Mouse (Mus musculus) gastrocnemius, adult 18-20 months (tissue): Measurements from ENCODE around the gene Acbd7. TPM values are rescaled to one million over a fixed set of nuclear protein-coding genes. Genes with fewer than 3 reads are reported as not detected.

Source experiments
- DNase-seq: peaks from one replicate; pipeline ENCODE4 v3.0.0; 2021; ENCODE audit warnings: low spot score
- long read RNA-seq, 2 experiments: library from polyadenylated mRNA; stranded (forward); transcript quantifications; one replicate each; pipeline ENCODE4 v2.0.0; 2021
- total RNA-seq, 2 experiments: library from RNA; stranded (reverse); gene quantifications; 2 replicates each; pipeline ENCODE4 v1.2.3; 2021

Acbd7 gene
- 1 to 10 TPM in 1 of 2 experiments, under 1 TPM in 1; 0.47 to 1.1 TPM for total RNA-seq
- long read RNA-seq, experiment 1, result 0 reads
- long read RNA-seq, experiment 2, result 0 reads

GRCm38 (mm10) chr2:3335611-3336301 is at the start of gene Acbd7:
Gene Acbd7, plus strand, starts transcription at chr2:3336168.
- DNase-seq, result peak; percentile 21

- DNase-seq, result no peak
Observed at GRCm38 (mm10) chr2:3286243-3286642, 49.7 kb upstream of the Acbd7 start.

- no peak for DNase-seq
Observed at GRCm38 (mm10) chr2:3289581-3289980, 46.4 kb upstream of the Acbd7 start.

DNA sequence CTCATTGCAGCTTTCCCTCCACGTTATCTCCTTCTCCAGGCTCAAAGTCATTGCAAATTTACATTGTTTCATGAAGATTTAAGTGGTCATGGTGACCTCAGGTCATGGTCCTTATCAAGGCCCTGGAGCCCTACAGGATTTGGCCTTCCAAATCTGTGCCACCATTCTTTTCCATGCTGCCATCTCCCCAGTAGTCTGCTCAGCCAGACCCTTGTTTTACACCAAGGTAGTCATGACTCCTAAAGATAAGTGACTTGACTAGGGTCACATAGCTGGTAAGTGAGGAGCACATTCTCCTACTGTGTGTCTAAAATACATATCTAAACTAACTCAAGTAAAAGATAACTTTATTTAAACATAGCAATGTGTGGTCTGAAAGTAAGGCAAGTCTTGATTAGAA is 43.8 kb upstream of the Acbd7 start:
- DNase-seq, result no peak

- no peak for DNase-seq
Observed at GRCm38 (mm10) chr2:3295826-3296225, 40.1 kb upstream of the Acbd7 start.

GRCm38 (mm10) chr2:3305426-3306025 is 30.4 kb upstream of the Acbd7 start:
- no peak for DNase-seq

GRCm38 (mm10) chr2:3323132-3323531 is 12.8 kb upstream of the Acbd7 start:
- DNase-seq, result no peak

DNA sequence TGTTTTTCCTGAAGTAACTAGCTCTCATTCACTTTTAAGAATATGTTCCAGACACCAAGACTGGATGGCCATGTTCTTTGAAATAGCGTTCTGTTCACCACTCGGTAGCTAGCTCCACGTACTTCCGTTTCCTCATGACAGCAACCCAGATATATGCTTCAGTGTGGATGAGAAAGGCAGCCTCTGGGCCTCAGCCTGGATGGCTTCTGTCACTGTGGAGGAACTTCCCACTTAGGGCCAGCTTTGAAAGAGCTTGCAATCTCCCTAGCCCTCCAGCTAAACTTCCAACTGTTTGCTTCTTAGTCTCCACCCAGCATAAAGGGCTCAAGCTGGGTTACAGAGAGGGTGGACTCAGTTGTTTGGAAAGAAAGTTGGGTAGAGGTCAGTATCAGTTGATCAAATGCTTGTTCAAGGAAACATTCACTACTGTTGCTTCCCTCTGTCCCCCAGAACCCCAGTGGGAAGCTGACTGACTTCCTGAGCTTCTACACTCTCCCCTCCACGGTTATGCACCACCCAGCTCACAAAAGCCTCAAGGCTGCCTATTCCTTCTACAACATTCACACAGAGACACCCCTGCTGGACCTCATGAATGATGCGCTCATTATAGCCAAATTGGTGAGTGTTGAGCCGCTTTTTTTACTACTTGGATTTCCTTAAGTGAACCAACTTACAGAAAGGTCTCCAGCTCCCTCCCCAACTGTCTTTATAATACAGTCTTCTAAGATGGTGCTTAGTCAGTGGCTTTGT is 11.4 kb upstream of the Acbd7 start:
- DNase-seq, result no peak

DNA sequence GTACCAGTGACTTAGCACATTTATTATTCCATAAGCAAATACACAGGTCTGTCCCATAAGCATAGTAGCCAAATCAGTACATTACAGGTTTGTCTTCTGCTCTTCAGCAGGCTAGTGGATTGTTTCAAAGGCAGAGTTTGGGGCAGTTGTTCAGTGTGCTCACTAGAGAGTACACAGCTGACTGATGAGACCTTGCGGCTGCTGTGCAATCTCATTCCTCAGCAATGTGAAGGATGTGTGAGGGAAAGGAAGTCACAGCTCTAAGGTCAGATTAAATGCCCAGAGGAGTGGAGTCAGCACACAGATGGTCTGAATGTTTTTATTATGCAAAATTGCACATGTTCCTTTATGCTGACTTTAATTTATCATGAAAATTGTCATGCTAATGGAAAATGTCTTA is 9.4 kb upstream of the Acbd7 start:
- no peak for DNase-seq

DNA sequence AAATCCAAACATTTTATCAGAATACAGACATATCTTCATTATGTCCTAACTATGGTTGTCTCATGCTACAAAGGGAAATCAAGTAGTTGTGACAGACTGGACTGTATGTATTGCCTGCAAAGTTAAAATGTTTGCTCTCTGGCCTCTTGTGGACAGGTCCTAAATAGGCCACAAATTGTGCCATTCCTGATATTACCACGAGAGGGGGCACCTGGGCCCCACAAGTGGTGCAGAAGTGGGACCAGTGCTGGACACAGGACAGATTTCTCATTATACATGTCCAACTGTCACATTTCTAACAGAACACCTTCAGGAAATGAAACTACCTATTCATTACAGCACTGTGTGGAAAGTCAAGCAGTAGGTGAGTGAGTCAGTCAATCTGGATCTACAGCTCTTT is 8.6 kb upstream of the Acbd7 start:
- DNase-seq, result peak; percentile 61

- no peak for DNase-seq
Observed at GRCm38 (mm10) chr2:3331071-3331703, 4.8 kb upstream of the Acbd7 start.

DNA sequence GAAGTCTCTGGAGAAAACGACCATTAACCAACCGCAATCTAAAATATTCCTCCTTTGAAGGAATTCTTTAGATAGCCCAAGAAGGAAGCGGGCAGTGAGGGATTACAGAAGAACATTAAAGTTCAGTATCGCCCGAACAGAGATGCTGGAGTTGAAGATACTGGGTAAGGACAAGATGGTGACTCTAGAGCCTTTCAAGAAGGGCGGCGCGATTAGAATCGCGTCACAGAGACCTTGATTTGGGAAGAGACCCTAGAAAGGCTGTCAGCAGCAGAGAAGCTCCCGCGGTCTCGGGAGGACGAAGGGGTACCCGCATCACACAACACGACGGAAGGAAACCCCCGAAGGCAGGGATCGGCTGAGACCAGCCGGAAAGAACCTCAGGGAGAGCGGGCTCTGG is 3.9 kb upstream of the Acbd7 start:
- no peak for DNase-seq

GRCm38 (mm10) chr2:3332484-3333242 is 3.3 kb upstream of the Acbd7 start, which contains the start of gene Rpp38:
Gene Rpp38, minus strand, starts transcription at chr2:3332643.
- DNase-seq, result peak; percentile 98

DNA sequence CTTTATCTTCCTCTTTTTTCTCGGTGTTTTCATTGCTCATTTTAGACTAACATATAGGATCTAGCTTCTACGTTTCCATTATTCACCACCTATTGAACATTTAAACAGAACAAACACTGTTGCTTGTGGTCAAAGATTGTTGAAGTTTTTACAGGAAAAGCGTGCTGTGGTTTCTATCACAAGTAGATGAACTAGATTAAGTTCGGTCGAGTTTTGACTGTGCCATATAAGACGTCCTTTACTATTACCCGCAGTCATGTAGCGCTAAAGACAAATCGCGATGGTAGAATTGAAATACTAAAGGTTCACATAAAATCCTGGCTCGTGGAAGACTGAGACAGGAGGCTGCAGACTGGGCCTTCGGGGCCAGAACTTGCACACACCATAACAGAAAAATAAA is 2.2 kb upstream of the Acbd7 start:
- no peak for DNase-seq

GRCm38 (mm10) chr2:3348422-3348821 is 12.5 kb downstream of the Acbd7 start:
- DNase-seq, result no peak

DNA sequence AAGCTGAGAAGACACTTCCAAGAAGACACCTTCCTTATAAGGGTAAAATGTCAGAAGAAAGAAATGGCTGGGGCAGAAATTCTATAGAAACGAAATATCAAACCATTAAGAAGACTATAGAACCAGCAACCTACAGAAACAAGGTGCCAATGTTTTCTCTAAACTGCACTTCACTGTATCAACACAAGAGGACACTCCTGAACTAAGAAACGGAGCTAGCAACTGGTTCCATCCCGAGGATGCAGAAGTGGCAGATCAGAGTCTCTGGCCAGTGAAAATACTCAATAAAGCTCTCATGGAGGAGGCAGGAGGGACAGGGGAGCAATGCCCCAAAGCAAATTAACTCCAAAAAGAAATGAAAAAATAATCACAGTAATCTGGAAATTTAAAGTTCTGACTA is 13.0 kb downstream of the Acbd7 start:
- DNase-seq, result no peak

- DNase-seq, result no peak
Observed at GRCm38 (mm10) chr2:3353160-3353559, 17.2 kb downstream of the Acbd7 start.

GRCm38 (mm10) chr2:3355793-3356192 is 19.8 kb downstream of the Acbd7 start:
- DNase-seq, result no peak

DNA sequence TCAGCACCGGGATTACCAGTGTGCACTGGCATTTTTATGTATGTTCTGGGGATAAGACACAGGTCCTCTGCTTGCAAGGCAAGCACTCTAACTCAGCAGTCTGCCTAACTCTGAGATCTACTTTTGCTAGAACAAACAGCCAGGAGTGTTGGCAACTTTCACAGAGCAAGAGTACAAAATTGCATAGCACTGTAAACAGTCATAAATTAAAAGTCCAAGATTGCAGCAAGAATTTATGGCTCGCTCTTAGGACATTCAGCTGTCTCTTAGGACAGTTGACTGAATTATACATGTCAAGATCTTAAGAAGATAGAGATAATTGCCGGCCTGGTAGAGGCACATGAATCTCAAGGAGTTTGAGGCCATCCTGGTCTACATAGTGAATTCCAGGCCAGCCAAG is 20.3 kb downstream of the Acbd7 start:
- no peak for DNase-seq

DNA sequence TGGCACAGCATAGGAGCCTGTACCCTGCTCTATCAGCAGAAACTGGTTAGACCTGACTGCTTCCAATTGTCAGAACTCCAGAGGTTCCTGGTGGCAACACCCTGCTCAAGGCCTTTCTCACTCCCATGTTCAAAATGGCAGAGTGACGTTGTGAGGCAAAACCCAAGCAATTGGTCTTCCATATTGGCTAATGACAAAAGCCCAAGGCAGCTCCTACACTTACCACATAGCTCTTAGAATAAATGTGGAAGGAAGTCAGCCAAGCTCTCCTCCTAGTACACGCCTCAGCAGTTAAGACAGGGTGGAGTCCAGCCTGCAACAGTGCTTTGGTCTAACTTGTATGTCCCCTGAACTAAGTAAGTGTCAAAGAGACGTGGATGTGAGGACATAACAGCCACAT is 21.9 kb downstream of the Acbd7 start:
- DNase-seq, result no peak

DNA sequence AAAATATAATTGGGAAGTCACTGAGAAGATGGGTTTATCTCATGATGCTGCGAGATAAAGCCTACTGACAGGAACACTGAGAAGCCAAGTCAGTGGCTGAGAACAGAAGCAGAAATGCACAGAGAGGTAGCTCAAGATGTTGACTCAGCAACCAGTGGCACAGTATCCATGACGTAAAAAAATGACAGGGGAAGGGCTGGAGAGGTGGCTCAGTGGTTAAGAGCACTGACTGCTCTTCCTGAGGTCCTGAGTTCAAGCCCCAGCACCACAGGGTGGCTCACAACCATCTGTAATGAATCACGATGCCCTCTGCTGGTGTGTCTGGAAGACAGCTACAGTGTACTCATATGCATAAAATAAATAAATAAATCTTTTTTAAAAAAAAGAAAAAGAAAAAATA is 25.1 kb downstream of the Acbd7 start:
- DNase-seq, result no peak
